ENCODE assay signal across 9 mouse cellular contexts in genomic region chr1:33684459-33684858, GRCm38 (mm10). TPM values are rescaled to one million over a fixed set of nuclear protein-coding genes. Genes with fewer than 3 reads are reported as not detected.
DNase-seq lines count a peak whose midpoint lies in the region; ATAC-seq lines count a peak whose summit lies in the region.
"Had no signal": no experiment of that assay in that cellular context is flagged by ENCODE, and none has a peak within 500 bp of the region (broad histone marks: within the 10 kb centered on the region; RNA-seq: fewer than 3 reads in every experiment).

No protein-coding gene starts in this region.

- no peaks in the 10 kb centered on the region for H3K4me1 ChIP-seq in liver, embryonic 11.5 days (replicated peaks; ENCODE audit: control insufficient read depth, insufficient read depth, low read length)
- H3K4me1 ChIP-seq: liver, embryonic 13.5 days had no signal

- no peak overlapping the region for H3K4me2 ChIP-seq in liver, embryonic 11.5 days
- H3K4me2 ChIP-seq: liver, embryonic 13.5 days had no signal

- no peaks in the 10 kb centered on the region for H3K9me3 ChIP-seq in liver, embryonic 11.5 days (ENCODE audit: control insufficient read depth, low read length)
- H3K9me3 ChIP-seq: liver, embryonic 13.5 days had no signal

- no peaks in the 10 kb centered on the region for H3K36me3 ChIP-seq in liver, embryonic 11.5 days (ENCODE audit: control insufficient read depth, insufficient read depth, low read length)
- H3K36me3 ChIP-seq: liver, embryonic 13.5 days had no signal

- ATAC-seq in liver, embryonic 11.5 days (replicated peaks; ENCODE audit: low FRiP score) = no peak
- ATAC-seq in megakaryocyte, adult 5-6 weeks (ENCODE audit: poor library complexity, severe bottlenecking) = peak; percentile 91

- no peaks in the 10 kb centered on the region for H3K27me3 ChIP-seq in liver, embryonic 11.5 days (replicated peaks; ENCODE audit: control insufficient read depth, insufficient read depth, low read length)

- 56% methylated on average over 8 of the region's 8 CpGs for WGBS in liver, embryonic 11.5 days

- no peak overlapping the region for H3K9ac ChIP-seq in liver, embryonic 11.5 days (ENCODE audit: low read depth, low read length)
- H3K9ac ChIP-seq: liver, embryonic 13.5 days had no signal

- H3K4me3 ChIP-seq in liver, embryonic 11.5 days (ENCODE audit: low read depth, low read length) = no peak overlapping the region
- H3K4me3 ChIP-seq: liver, embryonic 13.5 days had no signal

- no peak overlapping the region for H3K27ac ChIP-seq in liver, embryonic 11.5 days (ENCODE audit: low read depth, low read length)
- H3K27ac ChIP-seq: liver, embryonic 13.5 days had no signal

- DNase-seq in cerebellum, postnatal 10 days = peak; percentile 32 to 44
- no peak for DNase-seq in cerebellum, adult 11 months
- DNase-seq in liver = peak; percentile 32
- no peak for DNase-seq in liver, embryonic 11.5 days (ENCODE audit: low spot score)
- DNase-seq in embryo, embryonic 10.5 days (ENCODE audit: low spot score) = peak; percentile 51
- DNase-seq in right cerebral cortex, postnatal 25 days = no peak
- DNase-seq in ovary, postnatal 36 days (ENCODE audit: low spot score) = no peak
- DNase-seq: liver, embryonic 13.5 days had no signal

RNA-seq across cellular contexts. Expression of gene Prim2, which starts 14.9 kb away (rescaled TPM):
- 62.7 and 65.4 TPM in 2 replicates for polyA plus RNA-seq in liver, embryonic 11.5 days (2014; fragmentation: Nextera tagmentation; extraction: Ambion mirVana)
- 35.7 and 45.3 TPM in 2 replicates for total RNA-seq in megakaryocyte, adult 5-6 weeks (2015)
- total RNA-seq in megakaryocyte, adult 5-6 weeks (2017) = 48.3 and 51.7 TPM in 2 replicates

RNA-seq across cellular contexts. Expression of gene Rab23, which starts 35.2 kb away (rescaled TPM):
- polyA plus RNA-seq in liver, embryonic 11.5 days (2014; fragmentation: Nextera tagmentation; extraction: Ambion mirVana) = 10.1 and 11.6 TPM in 2 replicates
- total RNA-seq in megakaryocyte, adult 5-6 weeks (2015) = 2.8 and 3.1 TPM in 2 replicates
- total RNA-seq in megakaryocyte, adult 5-6 weeks (2017) = 1.7 and 3.0 TPM in 2 replicates

Comparison
In these comparisons a context has a peak if more than half of its experiments do, and no peak if none do; other contexts are left out.
1. DNase-seq: peak in cerebellum, postnatal 10 days (2 of 2), liver (single experiment) and embryo, embryonic 10.5 days (single experiment); none in cerebellum, adult 11 months (single experiment), liver, embryonic 11.5 days (single experiment), right cerebral cortex, postnatal 25 days (single experiment) and ovary, postnatal 36 days (single experiment).